Comparison of ENCODE assay signal across 9 mouse cellular contexts in genomic region chr9:105282725-105283124, GRCm38 (mm10).
DNase-seq lines count a peak whose midpoint lies in the region; ATAC-seq and TF ChIP-seq lines count a peak whose summit lies in the region.
"Had no signal": no experiment of that assay in that cellular context is flagged by ENCODE, and none has a peak within 500 bp of the region (broad histone marks: within the 10 kb centered on the region; RNA-seq: fewer than 3 reads in every experiment).

No protein-coding gene starts in this region.

- H3K79me2 ChIP-seq in liver, adult 2 months (ENCODE audit: control insufficient read depth, insufficient read depth, low read length) = no peaks in the 10 kb centered on the region

- no peak for TF ChIP-seq POLR2A in liver, adult 2 months (IDR thresholded peaks at IDR 0.05; ENCODE audit: extremely low read depth, insufficient read depth, low read length)

- no peak for ATAC-seq in cerebellum, adult (ENCODE audit: insufficient number of reproducible peaks, low FRiP score, low TSS enrichment)
- no peak for ATAC-seq in liver, embryonic 12.5 days

- 34% methylated on average over 4 of the region's 4 CpGs for WGBS in liver, adult 2 months
- WGBS in liver, embryonic 12.5 days (ENCODE audit: insufficient replicate concordance) = 31% methylated on average over 4 of the region's 4 CpGs

- no peak overlapping the region for H3K4me3 ChIP-seq in liver, adult 2 months (ENCODE audit: insufficient read depth, low read depth, low read length)
- H3K4me3 ChIP-seq in liver, embryonic 12.5 days = no peak overlapping the region
- H3K4me3 ChIP-seq: neural tube, embryonic 13.5 days had no signal

- H3K36me3 ChIP-seq in liver, adult 2 months (ENCODE audit: control insufficient read depth, insufficient read depth, low read length) = no peaks in the 10 kb centered on the region
- H3K36me3 ChIP-seq in liver, embryonic 12.5 days = no peaks in the 10 kb centered on the region
- H3K36me3 ChIP-seq: neural tube, embryonic 13.5 days had no signal

- DNase-seq in cerebellum, adult 9-10 months = peak; percentile 0
- peak; percentile 5 for DNase-seq in liver, adult 2 months (ENCODE audit: extremely low read depth, low read depth, low spot score)
- DNase-seq in c-Kit-positive CD71-negative TER-119-negative erythroid progenitor cells, embryonic 14.5 days (ENCODE audit: low read depth) = peak; percentile 14
- peak; percentile 42 to 52 for DNase-seq in kidney, postnatal 4 days
- DNase-seq in thymus, postnatal 36 days = peak; percentile 4 to 10
- DNase-seq in frontal cortex, postnatal 10 days (ENCODE audit: low spot score in 2 of 2) = no peak

- H3K4me2 ChIP-seq in liver, embryonic 12.5 days = no peak overlapping the region
- H3K4me2 ChIP-seq: neural tube, embryonic 13.5 days had no signal

- no peak overlapping the region for H3K27ac ChIP-seq in liver, adult 2 months (replicated peaks; ENCODE audit: insufficient read depth, low read depth, low read length)
- H3K27ac ChIP-seq in liver, embryonic 12.5 days = no peak overlapping the region
- H3K27ac ChIP-seq: neural tube, embryonic 13.5 days had no signal

- no peak overlapping the region for H3K9ac ChIP-seq in liver, adult 2 months (ENCODE audit: low read depth, low read length)
- H3K9ac ChIP-seq in liver, embryonic 12.5 days = no peak overlapping the region
- H3K9ac ChIP-seq: neural tube, embryonic 13.5 days had no signal

- H3K27me3 ChIP-seq in liver, adult 2 months (ENCODE audit: control insufficient read depth, insufficient read depth, low read length) = no peaks in the 10 kb centered on the region
- no peaks in the 10 kb centered on the region for H3K27me3 ChIP-seq in liver, embryonic 12.5 days (replicated peaks)
- H3K27me3 ChIP-seq: neural tube, embryonic 13.5 days had no signal

- peak; percentile 51; the same call in 1 of the 2 replicates for TF ChIP-seq CTCF in liver, adult 2 months (IDR thresholded peaks at IDR 0.05; ENCODE audit: low read depth, low read length)

- no peaks in the 10 kb centered on the region for H3K9me3 ChIP-seq in liver, embryonic 12.5 days (replicated peaks)
- H3K9me3 ChIP-seq: neural tube, embryonic 13.5 days had no signal

- no peaks in the 10 kb centered on the region for H3K4me1 ChIP-seq in liver, adult 2 months (ENCODE audit: control insufficient read depth, insufficient read depth, low read length)
- no peaks in the 10 kb centered on the region for H3K4me1 ChIP-seq in liver, embryonic 12.5 days

Comparison
In these comparisons a context has a peak if more than half of its experiments do, and no peak if none do; other contexts are left out.
1. DNase-seq: peak in cerebellum, adult 9-10 months (single experiment), liver, adult 2 months (single experiment), c-Kit-positive CD71-negative TER-119-negative erythroid progenitor cells, embryonic 14.5 days (single experiment), kidney, postnatal 4 days (2 of 2) and thymus, postnatal 36 days (2 of 2); none in frontal cortex, postnatal 10 days (0 of 2).